Mouse (Mus musculus) testis, postnatal 14 days (tissue): ENCODE data around the gene Vmn1r7.
"Not testable (repeated sequence)": the region's sequence is repeated elsewhere in the genome, so short reads cannot be mapped to it uniquely, and the experiment has no call there.

Experiments
- DNase-seq: peaks from one replicate; pipeline ENCODE4 v3.0.0; 2021; ENCODE audit warnings: low spot score

Gene Vmn1r7

DNA sequence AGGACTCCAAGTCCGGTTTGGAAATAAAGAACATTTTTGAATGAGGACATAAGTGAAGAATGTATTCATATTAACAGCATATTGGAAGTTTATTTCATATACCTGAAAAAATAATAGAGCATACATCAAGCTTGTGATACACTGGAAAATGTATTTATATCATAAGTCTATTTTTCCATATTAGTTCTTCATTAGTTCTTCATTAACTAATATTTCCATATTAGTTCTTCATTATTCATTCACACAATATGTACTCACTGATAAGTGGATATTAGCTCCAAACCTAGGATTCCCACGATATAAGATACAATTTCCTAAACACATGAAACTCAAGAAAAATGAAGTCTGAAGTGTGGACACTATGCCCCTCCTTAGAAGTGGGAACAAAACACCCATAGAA lies at the start of gene Vmn1r7:
Gene Vmn1r7 (minus strand): TSS at position 101 of the 400 bp plus-strand sequence.
- DNase-seq = not testable (repeated sequence)

- DNase-seq = no peak
Measured at GRCm38 (mm10) chr6:57066487-57066886, 41.4 kb upstream of the Vmn1r7 start, which contains the start of gene Vmn1r9. Vmn1r9 (plus strand) TSS chr6:57066787.

- no peak for DNase-seq
Measured at GRCm38 (mm10) chr6:57063730-57064129, 38.6 kb upstream of the Vmn1r7 start.

DNA sequence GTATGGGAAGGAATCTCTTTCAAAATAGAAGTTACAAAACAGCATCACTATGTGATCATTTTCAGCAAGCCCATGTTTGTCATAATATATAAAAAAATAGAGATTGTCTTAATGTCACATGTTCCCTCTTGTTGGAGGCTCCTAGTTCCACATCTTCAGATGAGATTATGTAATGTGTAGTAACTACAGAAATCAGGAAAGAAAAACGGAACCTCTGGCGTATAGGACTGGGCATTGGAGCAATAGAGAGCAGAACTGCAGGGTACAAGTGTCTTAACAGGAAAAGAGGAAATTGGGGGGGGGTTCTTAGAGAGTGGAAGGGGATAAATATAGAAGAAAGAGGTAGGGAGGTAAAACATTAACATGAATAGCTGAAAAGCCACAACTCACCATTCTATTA lies 9.6 kb upstream of the Vmn1r7 start:
- no peak for DNase-seq

DNA sequence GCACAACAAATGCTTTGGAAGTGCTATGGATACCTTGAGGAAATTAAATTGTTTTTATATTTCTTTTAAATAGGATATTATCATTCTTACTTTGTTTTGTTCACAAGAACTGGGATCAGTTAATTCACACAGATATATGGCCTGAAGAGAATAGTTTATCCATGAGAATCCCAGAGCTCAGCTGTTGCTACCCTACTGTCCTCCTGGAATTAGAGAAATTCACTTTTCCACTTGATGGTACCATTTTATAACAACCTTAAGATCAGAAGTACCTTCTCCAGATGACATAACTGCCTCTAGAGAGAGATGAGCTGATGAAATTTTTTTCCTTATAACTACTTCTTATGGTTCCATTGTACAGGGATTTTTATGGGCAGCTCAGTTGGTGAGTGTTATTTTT lies 6.9 kb upstream of the Vmn1r7 start, which contains the start of gene Vmn1r8:
Gene Vmn1r8 (plus strand): TSS at position 301 of the 400 bp plus-strand sequence.
- DNase-seq = no peak

- DNase-seq = no peak
Measured at GRCm38 (mm10) chr6:56996943-56997342, 28.2 kb downstream of the Vmn1r7 start, which contains the start of gene Vmn1r6. Vmn1r6 (plus strand) TSS chr6:56997243.
